Mouse (Mus musculus): ENCODE data around the gene Nkx2-5.

- TF ChIP-seq CTCF (conservative IDR thresholded peaks at IDR 0.05; ENCODE audit: insufficient read depth, insufficient read length, low read depth, low read length) (no peak), POLR2A (IDR thresholded peaks at IDR 0.05; ENCODE audit: low read depth, low read length) (no peak)
Observed at GRCm38 (mm10) chr17:26848236-26848635, 3.4 kb upstream of the Nkx2-5 start.
